Mouse (Mus musculus): ENCODE data around the gene Ccdc158. TPM values are rescaled to one million over a fixed set of nuclear protein-coding genes. Genes with fewer than 3 reads are reported as not detected.

Gene Ccdc158
- total RNA-seq, 1 experiment: 0.94 TPM

GRCm38 (mm10) chr5:92656256-92656655 is 18.8 kb downstream of the Ccdc158 start:
- Histone ChIP-seq H3K4me3 (ENCODE audit: insufficient read depth in 1 of 2, low read depth in 1 of 2, low read length in 2 of 2, poor library complexity in 1 of 2, severe bottlenecking in 1 of 2) (no peak overlapping the region), H3K36me3 (ENCODE audit: control insufficient read depth, insufficient read depth, low read length, poor library complexity, severe bottlenecking) (no peaks in the 10 kb centered on the region), H3K27ac (ENCODE audit: insufficient read depth, low read depth, low read length, poor library complexity, severe bottlenecking) (no peak overlapping the region), H3K9me3 (ENCODE audit: control insufficient read depth, insufficient read depth, low read depth, low read length) (no peaks in the 10 kb centered on the region), H3K9ac (ENCODE audit: insufficient read depth, low read depth, low read length, poor library complexity, severe bottlenecking) (no peak overlapping the region), H3K4me1 (ENCODE audit: control insufficient read depth in 2 of 2, insufficient read depth in 2 of 2, low read length in 2 of 2, poor library complexity in 1 of 2) (no peaks in the 10 kb centered on the region)
- TF ChIP-seq CHD2 (IDR thresholded peaks at IDR 0.05; ENCODE audit: low read depth, low read length): no peak
- TF ChIP-seq MAFK (IDR thresholded peaks at IDR 0.05; ENCODE audit: insufficient read depth, low read depth, low read length): no peak
- no peak for TF ChIP-seq ZNF384 (IDR thresholded peaks at IDR 0.05; ENCODE audit: low read depth, low read length)
- no peak for TF ChIP-seq ZC3H11A (IDR thresholded peaks at IDR 0.05; ENCODE audit: borderline replicate concordance, low read depth, low read length)
- no peak for TF ChIP-seq HCFC1 (IDR thresholded peaks at IDR 0.05; ENCODE audit: borderline replicate concordance, insufficient read depth, low read length)
- in situ Hi-C loops (cut with MboI; ENCODE audit: low sequenced_read_pairs in 2 of 2, unreplicated experiment in 2 of 2): no loop called here
- DNase-seq (ENCODE audit: low read depth, low spot score): no peak

- in situ Hi-C loops (cut with MboI; ENCODE audit: low sequenced_read_pairs in 2 of 2, unreplicated experiment in 2 of 2): no loop called here
- H3K36me3 ChIP-seq (ENCODE audit: control insufficient read depth, insufficient read depth, low read length, poor library complexity, severe bottlenecking): no peaks in the 10 kb centered on the region
Measured at GRCm38 (mm10) chr5:92640861-92641260, 34.2 kb downstream of the Ccdc158 start.

GRCm38 (mm10) chr5:92635891-92636290 is 39.2 kb downstream of the Ccdc158 start:
- no peak overlapping the region for H3K4me3 ChIP-seq (ENCODE audit: insufficient read depth in 1 of 2, low read depth in 1 of 2, low read length in 2 of 2, poor library complexity in 1 of 2, severe bottlenecking in 1 of 2)
- H3K9ac ChIP-seq (ENCODE audit: insufficient read depth, low read depth, low read length, poor library complexity, severe bottlenecking): no peak overlapping the region
- H3K9me3 ChIP-seq (ENCODE audit: control insufficient read depth, insufficient read depth, low read depth, low read length): no peaks in the 10 kb centered on the region
- H3K36me3 ChIP-seq (ENCODE audit: control insufficient read depth, insufficient read depth, low read length, poor library complexity, severe bottlenecking): no peaks in the 10 kb centered on the region
- no peak overlapping the region for H3K27ac ChIP-seq (ENCODE audit: insufficient read depth, low read depth, low read length, poor library complexity, severe bottlenecking)
- no peak for DNase-seq (ENCODE audit: low read depth, low spot score)
- no peaks in the 10 kb centered on the region for H3K4me1 ChIP-seq (ENCODE audit: control insufficient read depth in 2 of 2, insufficient read depth in 2 of 2, low read length in 2 of 2, poor library complexity in 1 of 2)
- in situ Hi-C loops (cut with MboI; ENCODE audit: low sequenced_read_pairs in 2 of 2, unreplicated experiment in 2 of 2): no loop called here
- TF ChIP-seq MAFK (IDR thresholded peaks at IDR 0.05; ENCODE audit: insufficient read depth, low read depth, low read length) (no peak), HCFC1 (IDR thresholded peaks at IDR 0.05; ENCODE audit: borderline replicate concordance, insufficient read depth, low read length) (no peak), CHD2 (IDR thresholded peaks at IDR 0.05; ENCODE audit: low read depth, low read length) (no peak), ZC3H11A (IDR thresholded peaks at IDR 0.05; ENCODE audit: borderline replicate concordance, low read depth, low read length) (no peak), ZNF384 (IDR thresholded peaks at IDR 0.05; ENCODE audit: low read depth, low read length) (no peak)

More at GRCm38 (mm10) chr5:92640861-92641260, 34.2 kb downstream of the Ccdc158 start:
- no peak for DNase-seq (ENCODE audit: low read depth, low spot score)
- Histone ChIP-seq H3K4me3 (ENCODE audit: insufficient read depth in 1 of 2, low read depth in 1 of 2, low read length in 2 of 2, poor library complexity in 1 of 2, severe bottlenecking in 1 of 2) (no peak overlapping the region), H3K9ac (ENCODE audit: insufficient read depth, low read depth, low read length, poor library complexity, severe bottlenecking) (no peak overlapping the region), H3K27ac (ENCODE audit: insufficient read depth, low read depth, low read length, poor library complexity, severe bottlenecking) (no peak overlapping the region), H3K4me1 (ENCODE audit: control insufficient read depth in 2 of 2, insufficient read depth in 2 of 2, low read length in 2 of 2, poor library complexity in 1 of 2) (no peaks in the 10 kb centered on the region), H3K9me3 (ENCODE audit: control insufficient read depth, insufficient read depth, low read depth, low read length) (no peaks in the 10 kb centered on the region)
- TF ChIP-seq HCFC1 (IDR thresholded peaks at IDR 0.05; ENCODE audit: borderline replicate concordance, insufficient read depth, low read length): no peak
- TF ChIP-seq ZNF384 (IDR thresholded peaks at IDR 0.05; ENCODE audit: low read depth, low read length): no peak
- TF ChIP-seq MAFK (IDR thresholded peaks at IDR 0.05; ENCODE audit: insufficient read depth, low read depth, low read length): no peak
- TF ChIP-seq ZC3H11A (IDR thresholded peaks at IDR 0.05; ENCODE audit: borderline replicate concordance, low read depth, low read length): no peak
- no peak for TF ChIP-seq CHD2 (IDR thresholded peaks at IDR 0.05; ENCODE audit: low read depth, low read length)

GRCm38 (mm10) chr5:92634916-92635315 is 40.2 kb downstream of the Ccdc158 start:
- H3K36me3 ChIP-seq (ENCODE audit: control insufficient read depth, insufficient read depth, low read length, poor library complexity, severe bottlenecking): no peaks in the 10 kb centered on the region
- no peak overlapping the region for H3K4me3 ChIP-seq (ENCODE audit: insufficient read depth in 1 of 2, low read depth in 1 of 2, low read length in 2 of 2, poor library complexity in 1 of 2, severe bottlenecking in 1 of 2)
- H3K9ac ChIP-seq (ENCODE audit: insufficient read depth, low read depth, low read length, poor library complexity, severe bottlenecking): no peak overlapping the region
- DNase-seq (ENCODE audit: low read depth, low spot score): no peak
- TF ChIP-seq CHD2 (IDR thresholded peaks at IDR 0.05; ENCODE audit: low read depth, low read length) (no peak), HCFC1 (IDR thresholded peaks at IDR 0.05; ENCODE audit: borderline replicate concordance, insufficient read depth, low read length) (no peak), ZC3H11A (IDR thresholded peaks at IDR 0.05; ENCODE audit: borderline replicate concordance, low read depth, low read length) (no peak), ZNF384 (IDR thresholded peaks at IDR 0.05; ENCODE audit: low read depth, low read length) (no peak)
- no peak overlapping the region for H3K27ac ChIP-seq (ENCODE audit: insufficient read depth, low read depth, low read length, poor library complexity, severe bottlenecking)
- in situ Hi-C loops (cut with MboI; ENCODE audit: low sequenced_read_pairs in 2 of 2, unreplicated experiment in 2 of 2): no loop called here
- no peaks in the 10 kb centered on the region for H3K4me1 ChIP-seq (ENCODE audit: control insufficient read depth in 2 of 2, insufficient read depth in 2 of 2, low read length in 2 of 2, poor library complexity in 1 of 2)
- H3K9me3 ChIP-seq (ENCODE audit: control insufficient read depth, insufficient read depth, low read depth, low read length): no peaks in the 10 kb centered on the region

GRCm38 (mm10) chr5:92633526-92633925 is 41.5 kb downstream of the Ccdc158 start:
- no peak overlapping the region for H3K4me3 ChIP-seq (ENCODE audit: insufficient read depth in 1 of 2, low read depth in 1 of 2, low read length in 2 of 2, poor library complexity in 1 of 2, severe bottlenecking in 1 of 2)
- no peaks in the 10 kb centered on the region for H3K9me3 ChIP-seq (ENCODE audit: control insufficient read depth, insufficient read depth, low read depth, low read length)
- H3K9ac ChIP-seq (ENCODE audit: insufficient read depth, low read depth, low read length, poor library complexity, severe bottlenecking): no peak overlapping the region
- in situ Hi-C loops (cut with MboI; ENCODE audit: low sequenced_read_pairs in 2 of 2, unreplicated experiment in 2 of 2): no loop called here
- DNase-seq (ENCODE audit: low read depth, low spot score): peak; percentile 4
- H3K36me3 ChIP-seq (ENCODE audit: control insufficient read depth, insufficient read depth, low read length, poor library complexity, severe bottlenecking): no peaks in the 10 kb centered on the region
- no peak overlapping the region for H3K27ac ChIP-seq (ENCODE audit: insufficient read depth, low read depth, low read length, poor library complexity, severe bottlenecking)
- no peaks in the 10 kb centered on the region for H3K4me1 ChIP-seq (ENCODE audit: control insufficient read depth in 2 of 2, insufficient read depth in 2 of 2, low read length in 2 of 2, poor library complexity in 1 of 2)
- TF ChIP-seq ZNF384 (IDR thresholded peaks at IDR 0.05; ENCODE audit: low read depth, low read length): no peak
- no peak for TF ChIP-seq HCFC1 (IDR thresholded peaks at IDR 0.05; ENCODE audit: borderline replicate concordance, insufficient read depth, low read length)
- no peak for TF ChIP-seq CHD2 (IDR thresholded peaks at IDR 0.05; ENCODE audit: low read depth, low read length)
- TF ChIP-seq MAFK (IDR thresholded peaks at IDR 0.05; ENCODE audit: insufficient read depth, low read depth, low read length): no peak
- no peak for TF ChIP-seq ZC3H11A (IDR thresholded peaks at IDR 0.05; ENCODE audit: borderline replicate concordance, low read depth, low read length)

Data from ES-E14 (cell line).